Mouse (Mus musculus) gastrocnemius, adult 18-20 months (tissue): ENCODE measurements around the gene Slc5a10. TPM values are rescaled to one million over a fixed set of nuclear protein-coding genes. Genes with fewer than 3 reads are reported as not detected.
A peak's percentile ranks its signal among the peaks of the same experiment; 100 is the strongest.

Experiments
- DNase-seq: peaks from one replicate; pipeline ENCODE4 v3.0.0; 2021; ENCODE audit warnings: low spot score
- total RNA-seq, 2 experiments: library from RNA; stranded (reverse); gene quantifications; 2 replicates each; pipeline ENCODE4 v1.2.3; 2021

Slc5a10 gene
- total RNA-seq, 2 experiments from 2014 or later = not detected

DNA sequence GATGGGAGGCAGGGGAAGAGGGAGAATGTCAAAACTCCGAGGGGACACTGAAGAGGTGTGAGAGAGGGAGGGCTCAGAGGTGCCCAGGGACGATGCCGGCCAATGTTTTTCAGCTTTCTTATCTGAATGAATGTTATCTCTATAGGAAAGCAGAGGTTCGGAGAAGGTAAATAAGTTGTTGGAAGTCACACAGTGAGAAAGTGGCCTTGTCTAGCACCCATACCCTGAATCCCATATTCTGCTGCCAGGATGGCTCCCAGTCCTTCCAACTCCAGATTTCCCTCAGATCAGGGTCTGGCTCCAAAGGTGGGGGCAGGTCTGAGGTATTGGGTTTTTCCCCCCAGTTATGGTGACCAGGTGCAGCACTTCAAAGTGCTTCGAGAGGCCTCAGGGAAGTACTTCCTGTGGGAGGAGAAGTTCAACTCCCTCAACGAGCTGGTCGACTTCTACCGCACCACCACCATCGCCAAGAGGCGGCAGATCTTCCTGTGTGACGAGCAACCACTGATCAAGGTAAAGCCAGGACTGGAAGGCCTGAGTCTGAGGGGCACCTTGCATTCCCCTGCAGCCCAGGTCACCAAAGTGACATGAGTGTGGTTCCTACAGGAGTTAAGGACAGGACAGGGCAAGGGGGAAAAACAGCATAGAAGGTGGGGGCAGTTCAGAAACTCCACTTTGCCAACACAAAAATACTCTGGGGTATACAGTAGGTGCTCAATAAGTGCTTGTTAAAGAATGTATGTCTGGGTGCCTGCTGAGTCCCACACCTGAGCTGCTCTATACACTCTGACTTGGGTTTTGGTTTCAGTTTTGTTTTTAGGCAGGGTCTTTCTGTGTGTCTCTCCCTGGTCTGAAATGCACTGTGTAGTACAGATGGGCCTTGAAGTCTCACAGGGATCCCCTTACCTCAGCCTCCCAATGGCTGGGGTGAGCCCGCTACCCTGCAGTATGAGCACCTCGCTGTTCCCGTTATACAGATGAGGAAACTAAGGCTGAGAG lies 50.8 kb downstream of the Slc5a10 start:
- DNase-seq = no peak

GRCm38 (mm10) chr11:61667782-61668181 lies 52.8 kb downstream of the Slc5a10 start:
- no peak for DNase-seq

GRCm38 (mm10) chr11:61667248-61667647 lies 53.4 kb downstream of the Slc5a10 start:
- DNase-seq = no peak

DNA sequence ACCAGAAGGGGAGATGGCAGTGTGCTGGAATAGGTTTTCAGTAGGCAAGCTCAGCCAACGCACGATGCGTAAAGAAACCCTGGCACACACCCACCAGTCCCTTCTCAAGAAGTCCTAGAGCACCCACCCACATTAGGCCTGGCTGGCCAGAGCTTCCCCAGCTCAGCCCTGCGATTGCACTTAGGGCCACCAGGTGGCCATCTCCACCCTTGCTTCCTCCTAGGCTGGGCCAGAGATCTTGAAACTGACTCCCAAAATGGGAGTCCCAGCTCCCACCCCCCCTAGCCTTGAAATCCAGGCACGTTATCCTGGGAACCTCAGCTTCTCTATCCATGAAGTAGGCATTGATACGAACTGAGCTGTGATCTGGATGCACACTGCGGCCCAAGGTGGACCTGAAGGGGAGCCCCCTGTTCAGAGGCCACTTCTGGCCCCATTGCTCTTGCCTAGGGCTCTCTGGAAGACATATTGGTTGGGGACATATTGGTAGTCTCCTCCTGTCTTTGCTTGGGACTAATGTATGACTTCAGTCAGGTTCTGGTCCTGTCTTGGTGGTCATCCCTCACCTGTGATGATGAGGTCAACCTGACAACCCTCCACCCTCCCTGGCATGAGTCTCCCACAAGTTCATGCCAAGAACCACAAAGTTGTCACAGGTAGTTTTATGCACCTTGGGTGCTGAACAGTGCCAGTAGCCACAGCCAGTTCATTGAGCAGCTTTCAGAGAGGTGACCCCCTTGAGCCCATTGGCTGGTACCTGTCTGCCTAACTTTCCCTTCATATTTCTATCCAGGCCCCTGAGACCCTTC lies 54.4 kb downstream of the Slc5a10 start:
- DNase-seq = peak; percentile 34

DNA sequence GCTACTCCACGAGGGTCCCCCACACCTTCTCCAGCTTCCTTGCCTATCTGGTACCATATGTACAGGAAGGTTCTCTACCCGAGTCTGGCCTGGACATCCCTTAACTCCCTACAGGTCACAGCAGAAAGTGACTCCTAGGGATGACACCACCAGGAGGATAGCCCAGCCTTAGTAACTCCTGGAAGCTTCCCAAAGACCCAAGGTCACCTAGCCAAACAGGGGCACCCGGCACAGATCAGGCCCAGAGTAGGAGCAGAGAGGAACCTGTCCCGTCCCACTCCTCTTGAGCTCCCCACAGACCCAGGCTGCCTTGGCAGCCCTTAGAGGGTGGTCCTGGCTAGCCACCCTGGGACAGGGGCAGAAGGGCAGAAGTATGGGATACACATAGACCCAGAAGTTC lies 55.2 kb downstream of the Slc5a10 start:
- no peak for DNase-seq

- no peak for DNase-seq
These were observed 58.4 kb downstream of the Slc5a10 start for GRCm38 (mm10) chr11:61662189-61662588.

DNA sequence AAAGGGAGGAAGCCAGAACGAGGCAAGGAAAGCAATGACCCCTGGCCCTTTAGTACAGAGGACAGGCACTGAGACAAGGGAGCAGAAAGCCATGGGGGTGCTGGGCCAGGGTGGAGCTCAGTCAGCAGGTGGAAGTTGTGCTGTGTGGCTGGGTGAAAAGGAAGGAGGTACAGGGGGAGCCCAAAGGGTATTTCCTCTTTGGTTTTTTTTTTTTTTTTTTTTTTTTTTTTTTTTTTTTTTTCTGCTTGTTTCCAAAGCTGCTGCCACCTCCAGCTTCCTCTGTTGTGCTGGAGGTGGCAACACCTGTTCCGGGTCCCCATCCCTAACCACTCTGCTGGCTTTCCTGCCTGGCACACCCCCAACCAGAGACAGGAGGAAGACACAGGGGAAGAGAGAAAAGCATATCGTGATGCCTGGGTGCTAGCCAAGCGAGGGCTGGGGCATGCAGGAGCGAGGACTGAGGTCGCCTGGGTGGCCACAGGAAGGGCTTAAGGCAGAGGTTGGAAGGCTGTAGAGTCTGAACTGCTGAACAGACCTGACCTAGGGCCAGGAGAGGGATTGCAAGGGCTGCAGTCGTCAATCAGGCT lies 59.7 kb downstream of the Slc5a10 start:
- DNase-seq = no peak

DNA sequence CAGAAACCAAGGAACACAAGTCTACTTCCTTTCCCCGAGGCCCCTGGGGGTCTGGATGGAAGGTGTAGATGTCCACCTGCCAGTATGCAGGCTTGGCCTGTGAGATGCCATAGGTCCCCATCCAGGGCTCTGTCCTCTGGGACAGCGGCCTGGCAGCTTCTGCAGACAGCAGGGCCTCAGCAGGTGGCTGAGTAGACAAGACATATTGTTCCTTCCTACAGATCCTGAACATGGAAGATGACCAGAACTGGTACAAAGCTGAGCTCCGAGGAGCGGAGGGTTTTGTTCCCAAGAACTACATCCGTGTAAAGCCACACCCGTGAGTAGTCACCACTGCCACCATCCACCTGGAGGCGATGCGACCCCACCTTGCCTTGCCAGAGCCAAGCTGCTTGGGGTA lies 60.6 kb downstream of the Slc5a10 start:
- no peak for DNase-seq

DNA sequence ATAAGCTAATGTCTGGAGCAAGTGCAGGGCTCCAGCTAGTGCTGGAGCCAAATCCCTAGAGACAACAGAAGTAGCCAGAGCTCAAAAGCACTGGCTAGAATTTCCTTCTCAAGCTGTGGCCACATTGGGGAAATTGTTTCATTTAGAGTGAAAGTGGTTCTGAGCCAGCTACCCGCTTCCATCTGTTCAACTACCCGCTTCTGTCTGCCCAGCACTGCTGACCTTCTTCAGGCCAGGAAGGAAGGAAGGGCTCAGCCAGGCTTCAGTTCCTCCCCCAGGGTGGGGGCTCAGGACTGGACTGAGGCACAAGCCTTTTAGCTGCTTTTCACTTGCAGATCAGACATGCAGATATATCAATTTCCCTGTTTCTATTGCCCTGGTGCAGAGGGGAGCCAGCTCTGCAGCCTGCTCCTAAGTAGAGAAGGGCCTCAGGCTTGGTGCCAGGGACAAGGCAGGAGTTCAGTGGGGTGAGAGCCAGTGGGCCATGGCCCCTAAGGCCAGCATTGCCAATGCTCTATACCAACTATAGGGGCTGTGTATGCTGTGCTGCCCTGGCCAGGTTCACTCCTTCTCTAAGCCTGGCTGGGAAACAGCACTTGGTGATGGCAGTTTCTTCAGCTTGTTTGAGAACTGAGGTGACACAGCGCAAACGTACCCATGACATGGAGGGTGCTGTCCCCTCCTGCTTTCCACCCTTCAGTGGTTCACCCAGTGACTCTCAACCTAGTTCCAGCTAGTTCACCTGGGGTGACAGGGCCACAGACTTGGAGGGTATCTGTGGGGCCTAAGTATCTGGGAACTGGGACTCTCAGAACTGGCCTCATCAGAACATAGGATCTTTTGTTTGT lies 61.4 kb downstream of the Slc5a10 start:
- DNase-seq = peak; percentile 18

- no peak for DNase-seq
These were observed 62.2 kb downstream of the Slc5a10 start for GRCm38 (mm10) chr11:61658360-61658922.

DNA sequence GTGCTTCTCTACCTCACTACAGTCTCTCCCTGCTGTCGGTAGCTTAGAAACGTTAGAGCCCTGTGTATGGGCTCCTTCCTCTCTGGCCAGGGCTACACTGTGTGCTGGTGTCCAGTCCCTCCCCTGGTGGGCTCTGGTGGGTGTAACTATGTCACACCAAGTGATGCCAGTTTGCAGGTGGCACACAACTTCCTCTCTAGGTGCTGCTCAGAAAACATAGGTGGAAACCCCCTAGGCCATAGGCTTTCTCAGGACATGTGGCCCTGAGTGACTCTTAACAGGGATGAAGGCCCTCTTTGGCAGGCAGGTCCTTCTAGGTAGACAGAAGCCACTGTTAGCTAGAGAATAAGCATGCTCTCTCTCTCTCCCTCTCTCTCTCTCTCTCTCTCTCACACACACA lies 63.2 kb downstream of the Slc5a10 start:
- no peak for DNase-seq

GRCm38 (mm10) chr11:61656148-61656850 lies 64.3 kb downstream of the Slc5a10 start:
- DNase-seq = no peak

- no peak for DNase-seq
These were observed 65.0 kb downstream of the Slc5a10 start for GRCm38 (mm10) chr11:61655649-61656048.

DNA sequence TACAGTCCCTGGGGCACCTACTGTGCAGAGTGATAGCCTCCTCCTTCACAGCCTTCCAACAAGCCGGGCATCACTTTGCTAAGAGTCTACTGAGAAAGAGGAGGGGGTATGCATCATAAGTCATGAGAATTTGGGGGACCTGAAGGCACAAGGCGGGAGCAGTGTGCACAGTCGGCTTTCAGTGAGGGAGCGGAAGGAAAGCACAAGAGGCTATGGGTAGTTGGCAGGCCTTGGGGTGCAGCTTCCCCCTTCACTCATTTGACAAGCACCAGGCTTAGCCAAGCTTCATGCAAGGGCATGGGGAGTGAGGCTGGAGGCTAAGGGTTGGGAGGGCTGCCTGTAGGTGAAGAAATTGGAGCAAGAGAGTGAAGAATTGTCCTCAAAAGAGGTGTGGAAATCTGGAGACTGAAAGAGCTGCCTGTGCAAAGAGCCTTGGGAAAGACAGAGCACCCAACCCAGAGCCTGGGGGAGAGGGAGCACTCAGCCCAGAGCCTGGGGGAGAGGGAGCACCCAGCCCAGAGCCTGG lies 65.8 kb downstream of the Slc5a10 start:
- DNase-seq = no peak

DNA sequence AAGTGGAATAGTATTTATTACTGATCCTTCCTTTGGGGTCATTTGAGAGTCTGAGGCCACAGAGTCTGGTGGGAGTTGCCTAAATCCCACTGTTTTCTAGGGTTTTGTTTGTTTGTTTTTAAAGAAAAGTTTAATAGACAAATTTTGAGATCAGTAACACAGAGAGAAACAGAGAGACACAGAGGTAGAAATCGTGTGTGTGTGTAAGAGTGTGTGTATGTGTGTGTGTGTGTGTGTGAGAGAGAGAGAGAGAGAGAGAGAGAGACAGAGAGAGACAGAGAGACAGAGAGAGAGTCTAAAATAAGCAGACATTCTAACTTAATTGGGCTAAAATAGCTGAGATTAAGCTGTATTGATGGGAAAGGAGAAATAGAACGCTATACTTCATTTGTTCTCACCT lies 67.1 kb downstream of the Slc5a10 start:
- no peak for DNase-seq

DNA sequence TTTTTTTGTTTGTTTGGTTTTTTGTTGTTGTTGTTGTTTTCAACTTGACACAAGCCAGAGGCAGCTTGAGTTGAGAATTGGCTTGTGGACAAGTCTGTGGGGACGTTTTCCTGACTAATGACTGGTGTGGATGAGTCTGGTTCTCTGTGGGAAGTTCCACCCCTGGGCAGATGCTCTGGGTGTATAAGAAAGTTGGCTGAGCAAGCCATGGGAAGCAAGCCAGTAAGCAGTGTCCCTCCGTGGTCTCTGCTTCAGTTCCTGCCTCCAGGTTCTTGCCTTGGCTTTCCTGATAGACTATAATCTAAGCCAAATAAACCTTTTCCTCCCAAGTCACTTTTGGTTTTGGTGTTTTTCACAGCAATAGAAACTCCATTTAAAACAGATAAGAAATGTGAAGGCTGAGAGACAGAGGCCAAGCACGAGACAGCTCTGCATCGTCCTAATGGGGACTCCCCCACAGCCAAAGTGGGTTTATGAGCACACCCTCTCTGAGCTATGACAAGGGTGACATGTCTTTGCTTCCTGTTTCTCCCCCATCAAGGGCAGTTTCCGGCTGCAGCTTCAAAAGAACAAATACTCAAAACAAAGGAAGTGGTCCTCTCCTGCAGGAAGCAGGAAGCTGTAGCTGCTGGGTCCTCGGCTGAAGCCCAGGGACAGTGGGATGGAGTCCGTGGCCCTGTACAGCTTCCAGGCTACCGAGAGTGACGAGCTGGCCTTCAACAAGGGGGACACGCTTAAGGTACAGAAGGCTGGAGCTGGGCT lies 67.8 kb downstream of the Slc5a10 start, which contains the start of gene Grap:
Gene Grap, plus strand, starts transcription at position 580 of the 762 bp plus-strand sequence.
- no peak for DNase-seq

DNA sequence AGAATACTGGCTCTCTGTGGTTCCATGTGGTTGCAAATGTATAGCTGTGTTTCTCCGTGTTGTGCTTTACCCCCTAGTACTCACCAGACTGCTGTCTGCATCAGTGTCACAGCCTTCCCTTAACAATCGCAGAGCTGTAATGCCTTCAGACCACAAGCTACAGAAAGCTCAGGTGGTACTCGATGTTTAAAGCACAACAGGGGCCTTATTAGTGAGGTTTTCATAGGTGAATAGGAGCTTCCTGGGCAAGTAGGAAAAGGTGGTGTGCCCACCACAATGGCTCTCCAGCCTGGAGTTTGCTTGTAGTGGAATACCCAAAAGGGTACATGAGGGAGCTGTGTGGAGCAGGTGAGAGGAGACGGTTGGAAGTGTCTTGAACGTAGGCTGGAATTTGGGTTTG lies 68.4 kb downstream of the Slc5a10 start:
- DNase-seq = no peak

- DNase-seq = no peak
These were observed 70.0 kb downstream of the Slc5a10 start for GRCm38 (mm10) chr11:61650470-61651265.
